Mouse (Mus musculus) ovary, postnatal 36 days (tissue): Measurements from ENCODE around the gene Atp8a2.

Experiments
- DNase-seq: peaks from one replicate; pipeline ENCODE4 v3.0.0; 2022; ENCODE audit warnings: low spot score, mixed read lengths

Atp8a2 gene

GRCm38 (mm10) chr14:59919865-59920264 lies 277.1 kb downstream of the Atp8a2 start:
- no peak for DNase-seq

GRCm38 (mm10) chr14:59903484-59904130 lies 293.4 kb downstream of the Atp8a2 start:
- no peak for DNase-seq

DNA sequence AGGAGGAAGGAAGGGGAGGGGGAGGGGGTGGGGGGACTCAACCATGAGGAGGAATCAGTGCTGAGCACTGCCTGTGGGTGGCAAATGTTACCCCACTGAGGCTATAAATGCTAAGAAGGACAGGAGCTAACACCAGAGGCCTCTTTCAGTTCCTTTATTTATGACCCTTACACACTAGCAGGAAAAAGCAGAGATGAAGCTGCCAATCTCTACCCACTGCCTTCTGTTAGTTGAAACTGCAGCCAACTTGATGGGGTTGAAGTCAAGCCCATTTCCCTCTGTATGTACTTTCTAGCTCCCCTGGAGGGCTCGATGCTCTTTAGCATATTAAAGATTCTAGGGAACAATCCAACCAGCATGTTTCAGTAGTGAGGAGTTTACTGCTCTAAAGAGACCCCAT lies 303.0 kb downstream of the Atp8a2 start:
- no peak for DNase-seq

GRCm38 (mm10) chr14:59892084-59892483 lies 304.9 kb downstream of the Atp8a2 start:
- no peak for DNase-seq

- DNase-seq, result no peak
Measured at GRCm38 (mm10) chr14:59891491-59891890, 305.5 kb downstream of the Atp8a2 start.

DNA sequence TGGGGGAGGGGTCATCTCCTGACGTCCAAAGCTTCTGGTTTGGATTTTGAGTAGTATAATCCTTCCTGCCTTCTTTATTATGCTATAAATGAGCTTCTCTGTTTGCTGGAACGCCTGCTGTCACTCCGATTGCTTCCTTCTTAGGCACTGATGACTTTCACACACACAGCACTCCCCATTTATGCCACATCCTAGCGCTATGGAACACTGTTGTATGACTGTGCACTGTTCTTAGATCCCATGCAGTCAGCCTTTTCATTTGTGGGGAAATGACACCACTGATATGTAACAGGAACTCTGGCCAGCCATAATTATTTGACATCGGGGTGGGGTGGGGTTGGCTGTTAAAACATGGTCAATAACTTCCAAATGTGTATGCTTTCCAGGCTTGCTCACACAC lies 306.2 kb downstream of the Atp8a2 start:
- DNase-seq, result no peak

GRCm38 (mm10) chr14:59890107-59890506 lies 306.9 kb downstream of the Atp8a2 start:
- no peak for DNase-seq

DNA sequence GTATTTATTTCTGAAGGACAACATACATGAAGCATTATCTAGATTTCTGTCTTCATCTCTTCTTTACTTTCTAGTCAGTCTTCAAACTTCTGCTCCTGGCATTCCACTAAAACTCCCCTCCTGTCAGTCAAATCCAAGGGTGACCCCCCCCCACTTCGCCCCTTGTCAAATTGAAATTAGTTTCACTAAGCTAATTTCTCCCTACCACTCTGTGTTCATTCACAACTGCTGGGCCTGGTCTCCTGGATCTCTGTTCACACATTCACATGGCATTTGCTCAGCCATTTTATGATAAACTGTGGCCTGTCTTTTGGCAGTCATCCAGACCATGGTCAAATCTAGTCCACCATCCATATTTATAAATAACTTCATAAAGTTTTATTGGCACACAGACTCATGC lies 308.5 kb downstream of the Atp8a2 start:
- DNase-seq, result no peak

GRCm38 (mm10) chr14:59888046-59888445 lies 308.9 kb downstream of the Atp8a2 start:
- DNase-seq, result no peak

- no peak for DNase-seq
Measured at GRCm38 (mm10) chr14:59887061-59887861, 309.7 kb downstream of the Atp8a2 start.

- DNase-seq, result no peak
Measured at GRCm38 (mm10) chr14:59883517-59884069, 313.4 kb downstream of the Atp8a2 start.

DNA sequence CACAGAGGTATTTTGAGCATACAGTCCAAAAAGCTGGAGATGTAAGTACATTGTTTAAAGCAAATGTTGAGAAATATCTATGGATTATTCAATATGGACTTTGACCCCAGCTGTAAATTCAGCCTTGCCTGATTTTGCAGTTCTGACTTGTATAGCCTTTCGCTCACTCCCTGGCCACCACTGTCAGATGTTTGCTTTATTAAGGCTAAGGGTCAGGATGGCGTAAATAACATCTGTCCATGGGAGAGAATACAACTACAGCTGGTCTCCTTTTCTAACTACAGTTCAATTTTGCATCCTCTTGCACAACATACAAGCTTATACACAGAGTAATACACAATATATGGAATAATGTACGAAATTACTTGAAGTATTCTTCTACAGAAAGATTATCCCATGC lies 316.1 kb downstream of the Atp8a2 start:
- no peak for DNase-seq

DNA sequence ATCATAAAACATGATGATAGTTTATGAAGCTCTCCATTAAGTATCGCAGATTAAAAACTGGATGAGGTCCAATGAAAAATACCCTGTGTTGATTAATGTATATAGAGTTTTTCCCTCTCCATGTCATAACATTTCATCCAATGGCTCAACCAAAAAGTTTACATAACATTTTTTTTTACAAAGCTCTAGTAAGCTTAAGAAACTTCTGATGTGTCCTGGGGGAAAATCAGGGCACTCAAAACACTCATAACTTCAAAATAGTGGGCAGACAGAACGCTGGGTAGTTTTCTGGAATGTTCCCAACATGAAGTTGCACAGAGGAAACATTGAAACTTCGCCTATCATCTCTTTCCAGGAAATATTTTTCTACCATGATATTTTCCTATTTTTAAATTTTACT lies 318.7 kb downstream of the Atp8a2 start:
- DNase-seq, result no peak

DNA sequence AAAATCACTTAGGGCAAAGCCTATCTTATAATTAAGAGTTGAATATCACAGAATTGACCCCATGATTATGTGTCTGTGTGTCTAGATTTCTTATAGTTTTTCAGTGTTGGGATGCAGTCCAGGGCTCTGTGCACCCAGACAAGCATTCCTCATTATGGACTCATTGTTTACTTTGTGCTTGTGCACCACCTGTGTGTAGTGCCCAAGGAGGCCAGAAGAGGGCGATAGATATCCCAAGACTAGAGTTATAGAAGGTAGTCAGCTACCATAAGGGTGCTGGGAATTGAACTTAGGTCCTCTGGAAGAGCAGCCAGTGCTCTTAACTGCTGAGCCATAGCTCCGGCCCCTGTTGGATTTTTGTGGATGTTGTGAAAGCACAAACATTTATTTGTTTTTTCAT lies 320.5 kb downstream of the Atp8a2 start:
- no peak for DNase-seq

GRCm38 (mm10) chr14:59868369-59868768 lies 328.6 kb downstream of the Atp8a2 start:
- no peak for DNase-seq

- DNase-seq, result no peak
Measured at GRCm38 (mm10) chr14:59867749-59868148, 329.2 kb downstream of the Atp8a2 start.

- DNase-seq, result no peak
Measured at GRCm38 (mm10) chr14:59866001-59866400, 331.0 kb downstream of the Atp8a2 start.

GRCm38 (mm10) chr14:59862351-59862750 lies 334.6 kb downstream of the Atp8a2 start:
- DNase-seq, result no peak

DNA sequence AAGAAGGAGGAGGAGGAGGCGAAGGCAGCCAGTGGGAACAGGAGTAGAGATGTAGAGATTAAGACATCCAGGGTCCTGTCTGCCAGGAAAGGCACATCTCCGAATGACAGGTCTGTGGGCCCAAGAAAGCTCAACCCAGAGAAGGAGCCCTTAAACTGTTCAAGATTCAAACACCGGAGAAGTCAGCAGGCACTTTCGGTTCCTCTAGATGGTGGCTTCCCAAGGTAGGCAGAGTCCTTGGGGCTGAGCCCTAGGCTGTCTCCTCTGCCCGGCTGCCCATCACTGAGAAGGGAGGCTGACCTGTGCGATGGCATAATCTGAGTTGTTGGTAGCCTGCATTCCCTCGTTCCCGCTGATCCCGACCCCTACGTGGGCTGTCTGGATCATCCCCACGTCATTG lies 337.1 kb downstream of the Atp8a2 start:
- DNase-seq, result no peak

DNA sequence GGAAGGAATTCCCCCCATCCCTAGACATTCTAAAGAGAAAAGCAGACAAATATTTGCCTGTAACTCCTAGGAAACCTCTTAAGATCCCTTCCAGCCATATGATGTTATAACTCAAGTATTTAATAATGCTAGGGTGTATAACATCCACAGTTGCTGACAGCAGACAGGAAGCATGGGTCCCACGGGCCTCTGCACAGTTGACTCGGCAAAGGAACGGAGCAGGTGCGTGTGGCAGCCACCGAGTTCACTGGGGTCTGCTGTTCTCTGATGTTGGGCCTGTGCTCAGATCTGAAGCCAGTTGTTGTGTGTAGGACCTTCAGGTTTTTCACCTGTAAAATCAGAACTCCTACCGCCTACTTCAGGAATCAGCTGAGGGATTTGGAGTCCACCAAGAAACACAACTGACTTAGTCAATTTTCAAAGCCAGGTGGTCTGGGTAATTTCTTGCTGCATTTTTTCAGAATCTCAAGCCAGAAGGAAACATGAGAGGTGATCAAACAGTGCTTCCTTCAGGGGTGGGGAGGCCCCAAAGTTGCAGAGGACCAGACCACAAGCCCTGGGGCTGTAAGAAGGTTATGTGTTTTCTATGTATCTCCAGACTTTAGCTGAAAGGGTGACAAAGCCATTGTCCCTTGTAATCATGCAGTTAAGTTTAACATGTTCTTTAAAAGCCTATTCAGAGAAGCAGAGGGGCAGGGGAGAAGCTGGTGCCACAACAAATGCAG lies 338.3 kb downstream of the Atp8a2 start:
- no peak for DNase-seq

- no peak for DNase-seq
Measured at GRCm38 (mm10) chr14:59853139-59853538, 343.8 kb downstream of the Atp8a2 start.

DNA sequence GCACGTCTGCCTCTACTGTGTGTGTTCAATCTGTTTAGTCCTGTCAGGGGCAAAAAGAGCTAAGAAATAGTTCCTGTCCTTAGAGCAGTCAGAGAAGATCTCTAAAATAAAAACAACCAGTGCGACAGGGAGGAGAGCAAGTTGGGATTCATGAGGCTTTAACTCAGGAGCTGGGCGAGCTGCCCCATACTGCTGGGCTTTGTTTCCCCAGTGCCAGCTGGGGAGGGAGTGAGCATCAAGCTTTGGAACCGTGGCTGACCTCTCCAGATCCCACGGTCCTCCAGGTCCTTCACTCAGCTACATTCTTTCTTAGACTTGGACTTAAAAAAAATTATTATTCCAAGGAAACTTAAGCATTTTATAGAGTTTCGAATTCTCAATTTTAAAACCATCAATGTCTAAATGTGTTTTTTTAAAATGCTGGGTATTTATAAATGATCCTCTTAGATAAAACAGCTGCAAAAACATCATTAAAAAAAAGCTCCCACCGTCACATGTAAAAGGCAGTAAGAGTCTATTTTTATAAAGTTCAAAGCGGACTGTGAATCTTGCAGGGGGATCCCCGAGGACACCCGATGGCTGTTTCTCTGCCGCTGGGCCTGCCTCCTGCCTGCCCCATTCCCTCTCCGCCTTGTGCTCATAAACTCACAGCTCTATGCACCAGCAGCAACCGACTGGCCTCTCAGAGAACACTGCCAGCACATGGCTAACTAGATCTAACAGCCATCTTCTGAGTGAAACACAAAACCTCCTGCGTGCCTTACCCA lies 350.2 kb downstream of the Atp8a2 start:
- no peak for DNase-seq
